Mouse (Mus musculus): Measurements from ENCODE around the gene Crim1. TPM values are rescaled to one million over a fixed set of nuclear protein-coding genes. Genes with fewer than 3 reads are reported as not detected.

Crim1 gene
- polyA plus RNA-seq, 1 experiment from 2014 or later = 9.4 TPM

GRCm38 (mm10) chr17:78203478-78203877, 3.4 kb downstream of the Crim1 start:
- no peaks in the 10 kb centered on the region for H3K36me3 ChIP-seq (ENCODE audit: control insufficient read depth, insufficient read depth, low read length)
- no peak overlapping the region for H3K9ac ChIP-seq (ENCODE audit: low read depth, low read length)
- H3K4me2 ChIP-seq (replicated peaks; ENCODE audit: low read depth, low read length) = no peak overlapping the region; the same call in 1 of the 2 replicates
- peaks cover 18% of the 10 kb centered on the region for H3K4me1 ChIP-seq (ENCODE audit: control insufficient read depth, insufficient read depth, low read length)
- no peak for ATAC-seq (ENCODE audit: low FRiP score, low TSS enrichment)
- no peak overlapping the region for H3K4me3 ChIP-seq (ENCODE audit: low read length)
- no peaks in the 10 kb centered on the region for H3K9me3 ChIP-seq (ENCODE audit: control insufficient read depth, low read length)
- no peak overlapping the region for H3K27ac ChIP-seq (ENCODE audit: low read depth, low read length)
- H3K27me3 ChIP-seq (ENCODE audit: control insufficient read depth, insufficient read depth, low read length) = no peaks in the 10 kb centered on the region
- 50% methylated on average over 5 of the region's 5 CpGs for WGBS

GRCm38 (mm10) chr17:78206421-78206820, 6.4 kb downstream of the Crim1 start:
- Histone ChIP-seq H3K4me3 (ENCODE audit: low read length) (no peak overlapping the region), H3K9me3 (ENCODE audit: control insufficient read depth, low read length) (no peaks in the 10 kb centered on the region), H3K4me2 (replicated peaks; ENCODE audit: low read depth, low read length) (no peak overlapping the region), H3K27ac (ENCODE audit: low read depth, low read length) (no peak overlapping the region), H3K4me1 (ENCODE audit: control insufficient read depth, insufficient read depth, low read length) (peaks cover 18% of the 10 kb centered on the region), H3K27me3 (ENCODE audit: control insufficient read depth, insufficient read depth, low read length) (no peaks in the 10 kb centered on the region), H3K9ac (ENCODE audit: low read depth, low read length) (no peak overlapping the region), H3K36me3 (ENCODE audit: control insufficient read depth, insufficient read depth, low read length) (no peaks in the 10 kb centered on the region)
- 31% methylated on average over 2 of the region's 2 CpGs for WGBS
- ATAC-seq (ENCODE audit: low FRiP score, low TSS enrichment) = no peak

GRCm38 (mm10) chr17:78207246-78207645, 7.2 kb downstream of the Crim1 start:
- H3K27ac ChIP-seq (ENCODE audit: low read depth, low read length) = no peak overlapping the region
- peaks cover 17% of the 10 kb centered on the region for H3K4me1 ChIP-seq (ENCODE audit: control insufficient read depth, insufficient read depth, low read length)
- no peaks in the 10 kb centered on the region for H3K36me3 ChIP-seq (ENCODE audit: control insufficient read depth, insufficient read depth, low read length)
- no peaks in the 10 kb centered on the region for H3K27me3 ChIP-seq (ENCODE audit: control insufficient read depth, insufficient read depth, low read length)
- H3K9ac ChIP-seq (ENCODE audit: low read depth, low read length) = no peak overlapping the region
- WGBS = 80% methylated on average over 3 of the region's 3 CpGs
- ATAC-seq (ENCODE audit: low FRiP score, low TSS enrichment) = no peak
- no peaks in the 10 kb centered on the region for H3K9me3 ChIP-seq (ENCODE audit: control insufficient read depth, low read length)
- H3K4me2 ChIP-seq (replicated peaks; ENCODE audit: low read depth, low read length) = no peak overlapping the region
- no peak overlapping the region for H3K4me3 ChIP-seq (ENCODE audit: low read length)

GRCm38 (mm10) chr17:78208805-78209204, 8.8 kb downstream of the Crim1 start:
- H3K27ac ChIP-seq (ENCODE audit: low read depth, low read length) = no peak overlapping the region
- H3K36me3 ChIP-seq (ENCODE audit: control insufficient read depth, insufficient read depth, low read length) = no peaks in the 10 kb centered on the region
- no peak overlapping the region for H3K4me2 ChIP-seq (replicated peaks; ENCODE audit: low read depth, low read length)
- H3K27me3 ChIP-seq (ENCODE audit: control insufficient read depth, insufficient read depth, low read length) = no peaks in the 10 kb centered on the region
- H3K4me3 ChIP-seq (ENCODE audit: low read length) = no peak overlapping the region
- no peak for ATAC-seq (ENCODE audit: low FRiP score, low TSS enrichment)
- WGBS = 42% methylated on average over 3 of the region's 3 CpGs
- no peaks in the 10 kb centered on the region for H3K9me3 ChIP-seq (ENCODE audit: control insufficient read depth, low read length)
- peaks cover 14% of the 10 kb centered on the region for H3K4me1 ChIP-seq (ENCODE audit: control insufficient read depth, insufficient read depth, low read length)
- no peak overlapping the region for H3K9ac ChIP-seq (ENCODE audit: low read depth, low read length)

- Histone ChIP-seq H3K9ac (ENCODE audit: low read depth, low read length) (no peak overlapping the region), H3K4me1 (ENCODE audit: control insufficient read depth, insufficient read depth, low read length) (peaks cover 14% of the 10 kb centered on the region), H3K4me3 (ENCODE audit: low read length) (no peak overlapping the region), H3K27ac (ENCODE audit: low read depth, low read length) (no peak overlapping the region), H3K9me3 (ENCODE audit: control insufficient read depth, low read length) (no peaks in the 10 kb centered on the region), H3K4me2 (replicated peaks; ENCODE audit: low read depth, low read length) (no peak overlapping the region), H3K27me3 (ENCODE audit: control insufficient read depth, insufficient read depth, low read length) (no peaks in the 10 kb centered on the region), H3K36me3 (ENCODE audit: control insufficient read depth, insufficient read depth, low read length) (no peaks in the 10 kb centered on the region)
- no peak for ATAC-seq (ENCODE audit: low FRiP score, low TSS enrichment)
- 84% methylated on average over 2 of the region's 2 CpGs for WGBS
Observed at GRCm38 (mm10) chr17:78209646-78210045, 9.6 kb downstream of the Crim1 start.

- no peak for ATAC-seq (ENCODE audit: low FRiP score, low TSS enrichment)
- WGBS = 68% methylated on average over 5 of the region's 5 CpGs
- no peak overlapping the region for H3K27ac ChIP-seq (ENCODE audit: low read depth, low read length)
- H3K9me3 ChIP-seq (ENCODE audit: control insufficient read depth, low read length) = no peaks in the 10 kb centered on the region
- no peak overlapping the region for H3K9ac ChIP-seq (ENCODE audit: low read depth, low read length)
- H3K4me3 ChIP-seq (ENCODE audit: low read length) = no peak overlapping the region
- peaks cover 5% of the 10 kb centered on the region; the same call in 1 of the 2 replicates for H3K4me1 ChIP-seq (ENCODE audit: control insufficient read depth, insufficient read depth, low read length)
- no peak overlapping the region for H3K4me2 ChIP-seq (replicated peaks; ENCODE audit: low read depth, low read length)
- no peaks in the 10 kb centered on the region for H3K27me3 ChIP-seq (ENCODE audit: control insufficient read depth, insufficient read depth, low read length)
- H3K36me3 ChIP-seq (ENCODE audit: control insufficient read depth, insufficient read depth, low read length) = no peaks in the 10 kb centered on the region
Observed at GRCm38 (mm10) chr17:78211881-78212280, 11.8 kb downstream of the Crim1 start.

- Histone ChIP-seq H3K36me3 (ENCODE audit: control insufficient read depth, insufficient read depth, low read length) (no peaks in the 10 kb centered on the region), H3K4me2 (replicated peaks; ENCODE audit: low read depth, low read length) (no peak overlapping the region), H3K4me3 (ENCODE audit: low read length) (no peak overlapping the region), H3K4me1 (ENCODE audit: control insufficient read depth, insufficient read depth, low read length) (0 out of 2 replicates have a peak, but pooled peaks cover 5% of the 10 kb centered on the region), H3K9me3 (ENCODE audit: control insufficient read depth, low read length) (no peaks in the 10 kb centered on the region), H3K27me3 (ENCODE audit: control insufficient read depth, insufficient read depth, low read length) (no peaks in the 10 kb centered on the region), H3K9ac (ENCODE audit: low read depth, low read length) (no peak overlapping the region), H3K27ac (ENCODE audit: low read depth, low read length) (no peak overlapping the region)
- WGBS = 40% methylated on average over 6 of the region's 6 CpGs
- ATAC-seq (ENCODE audit: low FRiP score, low TSS enrichment) = no peak
Observed at GRCm38 (mm10) chr17:78213128-78213527, 13.1 kb downstream of the Crim1 start.

GRCm38 (mm10) chr17:78216526-78216925, 16.5 kb downstream of the Crim1 start:
- Histone ChIP-seq H3K9me3 (ENCODE audit: control insufficient read depth, low read length) (no peaks in the 10 kb centered on the region), H3K9ac (ENCODE audit: low read depth, low read length) (no peak overlapping the region), H3K27ac (ENCODE audit: low read depth, low read length) (no peak overlapping the region), H3K4me1 (ENCODE audit: control insufficient read depth, insufficient read depth, low read length) (0 out of 2 replicates have a peak, but pooled peaks cover 8% of the 10 kb centered on the region), H3K4me3 (ENCODE audit: low read length) (no peak overlapping the region), H3K4me2 (replicated peaks; ENCODE audit: low read depth, low read length) (no peak overlapping the region), H3K36me3 (ENCODE audit: control insufficient read depth, insufficient read depth, low read length) (no peaks in the 10 kb centered on the region), H3K27me3 (ENCODE audit: control insufficient read depth, insufficient read depth, low read length) (no peaks in the 10 kb centered on the region)
- 43% methylated on average over 3 of the region's 3 CpGs for WGBS
- ATAC-seq (ENCODE audit: low FRiP score, low TSS enrichment) = no peak

GRCm38 (mm10) chr17:78217406-78217805, 17.4 kb downstream of the Crim1 start:
- 33% methylated on average over 6 of the region's 6 CpGs for WGBS
- ATAC-seq (ENCODE audit: low FRiP score, low TSS enrichment) = no peak
- Histone ChIP-seq H3K4me1 (ENCODE audit: control insufficient read depth, insufficient read depth, low read length) (0 out of 2 replicates have a peak, but pooled peaks cover 8% of the 10 kb centered on the region), H3K9me3 (ENCODE audit: control insufficient read depth, low read length) (no peaks in the 10 kb centered on the region), H3K4me2 (replicated peaks; ENCODE audit: low read depth, low read length) (no peak overlapping the region), H3K4me3 (ENCODE audit: low read length) (no peak overlapping the region), H3K9ac (ENCODE audit: low read depth, low read length) (no peak overlapping the region), H3K36me3 (ENCODE audit: control insufficient read depth, insufficient read depth, low read length) (no peaks in the 10 kb centered on the region), H3K27me3 (ENCODE audit: control insufficient read depth, insufficient read depth, low read length) (no peaks in the 10 kb centered on the region), H3K27ac (ENCODE audit: low read depth, low read length) (no peak overlapping the region)
